Mouse (Mus musculus) neural tube, embryonic 15.5 days (tissue): ENCODE measurements around the gene Sirt7. TPM values are rescaled to one million over a fixed set of nuclear protein-coding genes. Genes with fewer than 3 reads are reported as not detected.

ENCODE experiments used
- ATAC-seq: fragments of 200-750 bp; cut with Nextera tagmentation; 2 replicates; pipeline ENCODE4 v1.8.0; 2017; ENCODE audit warnings: mild to moderate bottlenecking, moderate TSS enrichment, moderate library complexity; ENCODE audit not compliant: low FRiP score
- H3K27ac ChIP-seq: fragments of 300-500 bp; sonication (generic); replicated peaks from 2 replicates; pipeline ENCODE4 v1.5.1; 2015; ENCODE audit warnings: mild to moderate bottlenecking, inconsistent platforms
- H3K27me3 ChIP-seq: fragments of 300-500 bp; sonication (generic); replicated peaks from 2 replicates; pipeline ENCODE4 v1.6.1; 2015; ENCODE audit warnings: inconsistent platforms
- H3K36me3 ChIP-seq: fragments of 300-500 bp; sonication (generic); 2 replicates; pipeline ENCODE4 v1.6.1; 2015; ENCODE audit warnings: inconsistent platforms
- H3K4me1 ChIP-seq: fragments of 300-500 bp; sonication (generic); 2 replicates; pipeline ENCODE4 v1.6.1; 2015; ENCODE audit warnings: inconsistent platforms
- H3K4me2 ChIP-seq: fragments of 300-500 bp; sonication (generic); 2 replicates; pipeline ENCODE4 v1.6.1; 2015; ENCODE audit warnings: inconsistent platforms, mild to moderate bottlenecking, moderate library complexity
- H3K4me3 ChIP-seq: fragments of 300-500 bp; sonication (generic); replicated peaks from 2 replicates; pipeline ENCODE4 v1.5.1; 2015; ENCODE audit warnings: mild to moderate bottlenecking, inconsistent platforms
- H3K9ac ChIP-seq: fragments of 300-500 bp; sonication (generic); replicated peaks from 2 replicates; pipeline ENCODE4 v1.6.1; 2015; ENCODE audit warnings: mild to moderate bottlenecking, inconsistent platforms
- H3K9me3 ChIP-seq: fragments of 300-500 bp; sonication (generic); replicated peaks from 2 replicates; pipeline ENCODE4 v1.6.1; 2016; ENCODE audit warnings: inconsistent platforms
- WGBS: fragments of 180-500 bp; shearing (Covaris S2); methylation state at CpG from one replicate; pipeline ENCODE4 v1.1.7; 2015; ENCODE audit warnings: mixed read lengths; 5-methylcytosine and 5-hydroxymethylcytosine counted together
- polyA plus RNA-seq: library from polyadenylated mRNA; unstranded; fragments of >200 nt; fragmentation: Nextera tagmentation; extraction: Ambion mirVana; gene quantifications from 2 replicates; pipeline ENCODE4 v1.2.1, GENCODE M21; 2015

Gene Sirt7
- polyA plus RNA-seq, 1 experiment from 2014 or later, result 43.2 TPM

DNA sequence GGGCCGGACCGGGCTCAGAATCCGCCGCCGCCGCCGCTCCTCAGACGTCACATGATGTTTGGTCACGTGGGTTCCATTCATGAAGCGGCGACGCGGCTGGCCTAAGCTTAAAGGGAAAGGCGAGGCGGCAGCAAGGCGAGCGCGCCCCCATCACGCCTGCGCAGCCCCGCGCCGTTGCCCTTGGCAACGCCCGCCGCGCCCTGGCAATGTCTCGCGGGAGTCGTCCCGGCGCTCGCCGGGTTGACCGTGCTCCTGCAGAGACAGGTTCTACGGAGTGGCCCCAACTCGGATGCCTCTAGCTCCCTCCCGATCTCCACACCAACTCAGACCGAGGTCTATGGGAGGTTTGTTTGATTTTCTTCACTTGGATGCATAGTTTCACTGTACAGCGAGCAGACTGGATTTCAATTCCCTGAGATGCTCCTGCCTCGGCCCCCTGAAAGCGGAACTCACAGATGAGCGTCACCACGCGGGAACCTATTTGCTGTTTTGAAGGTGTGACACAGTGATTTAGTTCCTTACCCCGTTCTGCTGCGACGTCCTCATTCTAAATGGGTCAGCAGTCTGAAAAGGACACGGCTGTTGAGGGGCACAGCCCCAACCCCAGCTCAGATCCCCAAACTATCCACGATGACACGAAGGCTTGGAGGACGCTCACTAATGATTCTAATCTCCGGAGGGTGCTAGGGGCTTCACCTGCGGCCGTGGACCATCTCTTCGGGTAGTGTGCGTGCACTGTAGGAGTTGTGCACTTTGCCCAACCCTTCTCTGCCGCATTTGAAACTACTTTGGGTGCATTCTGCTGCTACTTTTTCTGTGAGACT lies 8.7 kb upstream of the Sirt7 start, which contains the start of gene Mafg:
Gene Mafg, minus strand, starts transcription at position 81 of the 824 bp plus-strand sequence.
- H3K27ac ChIP-seq, result peak within 1 kb of the TSS; percentile 88
- peak within 1 kb of the TSS; percentile 87 for H3K9ac ChIP-seq
- peak; percentile 90 for ATAC-seq
- H3K4me1 ChIP-seq, result peaks cover 46% of the 10 kb centered on the region
- H3K9me3 ChIP-seq, result no peaks in the 10 kb centered on the region
- peak within 1 kb of the TSS; percentile 96 for H3K4me3 ChIP-seq
- H3K36me3 ChIP-seq, result peaks cover 7% of the 10 kb centered on the region
- WGBS, result 11% methylated on average over 58 of the region's 58 CpGs
- H3K27me3 ChIP-seq, result no peaks in the 10 kb centered on the region
- peak within 1 kb of the TSS; percentile 85 for H3K4me2 ChIP-seq

- Histone ChIP-seq H3K4me3 (peak overlapping the region; percentile 96), H3K4me2 (peak overlapping the region; percentile 85), H3K4me1 (peaks cover 46% of the 10 kb centered on the region), H3K36me3 (peaks cover 9% of the 10 kb centered on the region), H3K9me3 (no peaks in the 10 kb centered on the region), H3K27me3 (no peaks in the 10 kb centered on the region), H3K9ac (peak overlapping the region; percentile 87), H3K27ac (peak overlapping the region; percentile 88)
- under 1% methylated on average over 91 of the region's 116 CpGs for WGBS
- peak; percentile 85 for ATAC-seq
Measured at GRCm38 (mm10) chr11:120632559-120633519, 7.8 kb upstream of the Sirt7 start.

DNA sequence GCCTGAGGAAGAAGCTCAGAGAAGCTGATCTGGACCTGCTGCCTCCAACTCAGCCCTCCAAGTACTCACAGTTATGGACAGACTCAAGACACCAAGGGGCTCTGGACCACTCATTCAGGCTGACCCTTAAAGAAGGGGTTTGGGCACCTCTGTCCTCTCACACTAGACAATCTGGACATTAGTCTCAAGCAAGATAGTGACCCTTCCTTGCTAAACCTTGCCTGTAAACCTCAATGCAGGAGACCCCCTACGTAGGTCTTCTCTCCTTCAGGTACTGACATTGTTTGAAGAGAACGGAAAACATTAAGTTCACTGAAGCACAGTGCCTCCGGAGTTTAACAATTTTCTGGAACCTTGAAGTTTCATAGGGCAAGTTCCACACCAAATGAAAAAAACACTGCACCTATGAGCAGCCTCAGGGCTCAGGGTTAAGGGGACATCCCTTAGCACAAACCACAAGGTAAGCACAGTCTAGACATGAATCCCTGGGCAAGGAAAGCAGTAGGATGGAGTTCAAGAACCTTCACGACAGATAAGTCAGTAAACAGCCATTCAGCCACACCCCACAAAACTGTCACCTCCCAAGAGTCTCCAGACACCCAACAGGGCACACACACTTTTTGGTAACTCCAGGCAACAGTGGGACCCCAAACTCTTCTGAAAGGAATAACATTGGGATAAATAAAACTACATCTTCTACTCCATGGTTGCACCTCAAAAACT lies 6.8 kb upstream of the Sirt7 start:
- H3K9me3 ChIP-seq, result no peaks in the 10 kb centered on the region
- 70% methylated on average over 4 of the region's 4 CpGs for WGBS
- H3K4me3 ChIP-seq, result peak overlapping the region; percentile 96
- no peaks in the 10 kb centered on the region for H3K27me3 ChIP-seq
- peak overlapping the region; percentile 88; the same call in 1 of the 2 replicates for H3K27ac ChIP-seq
- peak overlapping the region; percentile 87 for H3K9ac ChIP-seq
- peaks cover 46% of the 10 kb centered on the region for H3K4me1 ChIP-seq
- no peak for ATAC-seq
- peak overlapping the region; percentile 85 for H3K4me2 ChIP-seq
- H3K36me3 ChIP-seq, result peaks cover 17% of the 10 kb centered on the region

- H3K9me3 ChIP-seq, result no peaks in the 10 kb centered on the region
- H3K9ac ChIP-seq, result peak overlapping the region; percentile 87; the same call in 1 of the 2 replicates
- no peaks in the 10 kb centered on the region for H3K27me3 ChIP-seq
- H3K4me1 ChIP-seq, result peaks cover 50% of the 10 kb centered on the region
- 44% methylated on average over 7 of the region's 7 CpGs for WGBS
- H3K36me3 ChIP-seq, result peaks cover 18% of the 10 kb centered on the region
- H3K27ac ChIP-seq, result peak overlapping the region; percentile 6; the same call in 1 of the 2 replicates
- no peak for ATAC-seq
- H3K4me3 ChIP-seq, result peak overlapping the region; percentile 96
- H3K4me2 ChIP-seq, result peak overlapping the region; percentile 85
Measured at GRCm38 (mm10) chr11:120630881-120631725, 6.1 kb upstream of the Sirt7 start.

DNA sequence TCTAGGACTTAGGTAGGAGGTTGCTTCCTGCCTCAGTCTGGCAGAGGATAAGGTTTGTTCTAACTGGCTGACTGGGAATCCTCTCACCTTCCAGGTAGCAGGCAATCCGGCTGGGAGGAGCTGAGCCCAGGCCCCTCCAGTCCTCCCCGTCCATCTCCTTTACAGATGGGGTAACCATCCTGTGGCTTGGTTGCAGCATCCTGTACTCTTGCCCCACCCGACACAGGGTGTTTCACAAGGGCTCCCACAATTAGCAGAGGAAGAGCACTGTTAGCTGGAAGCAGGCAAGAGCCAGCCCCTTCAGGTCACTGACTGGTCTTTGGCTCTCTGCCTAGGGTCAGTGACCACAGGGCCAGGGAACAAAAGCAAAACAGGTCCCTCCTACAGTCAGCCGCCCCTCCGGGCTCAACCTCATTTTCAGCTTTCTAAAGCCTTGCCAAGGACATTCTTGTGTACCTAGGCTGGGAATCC lies 5.4 kb upstream of the Sirt7 start:
- Histone ChIP-seq H3K36me3 (peaks cover 18% of the 10 kb centered on the region), H3K4me3 (0 out of 2 replicates have a peak overlapping the region, but pooled peaks have one; percentile 1)

GRCm38 (mm10) chr11:120629911-120630310 lies 4.9 kb upstream of the Sirt7 start:
- H3K27me3 ChIP-seq, result no peaks in the 10 kb centered on the region
- H3K4me2 ChIP-seq, result peak overlapping the region; percentile 85
- no peaks in the 10 kb centered on the region for H3K9me3 ChIP-seq
- 0 out of 2 replicates have a peak overlapping the region, but pooled peaks have one; percentile 2 for H3K27ac ChIP-seq
- no peak overlapping the region for H3K9ac ChIP-seq
- peaks cover 18% of the 10 kb centered on the region for H3K36me3 ChIP-seq
- no peak for ATAC-seq
- 54% methylated on average over 7 of the region's 7 CpGs for WGBS
- peaks cover 61% of the 10 kb centered on the region for H3K4me1 ChIP-seq
- no peak overlapping the region for H3K4me3 ChIP-seq

More for the DNA sequence above, 5.4 kb upstream of the Sirt7 start:
- no peaks in the 10 kb centered on the region for H3K9me3 ChIP-seq
- H3K27me3 ChIP-seq, result no peaks in the 10 kb centered on the region
- H3K9ac ChIP-seq, result no peak overlapping the region
- no peak for ATAC-seq
- 0 out of 2 replicates have a peak overlapping the region, but pooled peaks have one; percentile 2 for H3K27ac ChIP-seq
- H3K4me2 ChIP-seq, result peak overlapping the region; percentile 85
- peaks cover 56% of the 10 kb centered on the region for H3K4me1 ChIP-seq
- 56% methylated on average over 5 of the region's 5 CpGs for WGBS

- Histone ChIP-seq H3K4me3 (no peak overlapping the region), H3K9ac (no peak overlapping the region), H3K27ac (no peak overlapping the region), H3K4me1 (peaks cover 60% of the 10 kb centered on the region), H3K4me2 (peak overlapping the region; percentile 11), H3K36me3 (peaks cover 18% of the 10 kb centered on the region), H3K9me3 (no peaks in the 10 kb centered on the region), H3K27me3 (no peaks in the 10 kb centered on the region)
- no peak for ATAC-seq
- WGBS, result 74% methylated on average over 23 of the region's 23 CpGs
Measured at GRCm38 (mm10) chr11:120629341-120629730, 4.3 kb upstream of the Sirt7 start.

DNA sequence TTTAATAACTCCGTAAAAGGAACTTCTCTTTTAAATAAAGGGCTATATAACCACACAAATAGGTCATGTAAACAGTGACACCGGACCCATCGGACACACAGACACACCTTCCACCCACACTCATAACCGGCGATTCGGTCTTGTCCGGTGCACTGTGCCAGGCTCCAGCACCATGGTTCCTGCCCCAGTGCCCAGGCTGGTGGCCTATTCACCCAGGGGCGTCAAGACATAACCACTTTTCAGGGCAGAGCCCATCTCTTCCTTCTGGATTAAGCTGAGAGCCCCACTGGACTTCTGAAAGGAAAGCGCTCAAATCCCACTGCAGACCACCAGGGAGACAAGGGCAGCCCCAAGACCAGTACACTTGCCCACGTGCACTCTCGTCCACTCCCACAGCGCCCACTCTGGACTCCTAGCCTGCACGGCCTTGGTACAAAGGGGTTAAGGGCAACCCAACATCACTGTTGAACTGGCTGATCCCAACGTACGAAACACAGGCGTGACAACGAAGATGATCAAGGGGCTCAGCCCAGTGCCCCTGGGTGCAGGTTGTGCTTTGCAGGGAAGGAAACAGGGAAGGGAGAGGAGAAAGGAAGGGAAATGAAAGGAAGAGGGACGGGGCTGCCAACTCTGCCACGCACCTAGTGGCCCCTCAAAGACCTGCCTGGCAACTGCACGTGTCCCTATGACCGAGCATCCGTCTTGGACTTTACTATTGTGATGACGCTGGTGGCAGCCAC lies 3.7 kb upstream of the Sirt7 start:
- no peak overlapping the region for H3K27ac ChIP-seq
- H3K9ac ChIP-seq, result no peak overlapping the region
- no peaks in the 10 kb centered on the region for H3K27me3 ChIP-seq
- H3K4me3 ChIP-seq, result no peak overlapping the region
- WGBS, result 96% methylated on average over 23 of the region's 23 CpGs
- ATAC-seq, result no peak
- peaks cover 61% of the 10 kb centered on the region for H3K4me1 ChIP-seq
- H3K9me3 ChIP-seq, result no peaks in the 10 kb centered on the region
- peaks cover 18% of the 10 kb centered on the region for H3K36me3 ChIP-seq
- peak overlapping the region; percentile 11; the same call in 1 of the 2 replicates for H3K4me2 ChIP-seq

GRCm38 (mm10) chr11:120627468-120628300 lies 2.6 kb upstream of the Sirt7 start:
- no peak for ATAC-seq
- H3K4me2 ChIP-seq, result no peak overlapping the region
- H3K9me3 ChIP-seq, result no peaks in the 10 kb centered on the region
- 79% methylated on average over 22 of the region's 22 CpGs for WGBS
- H3K27me3 ChIP-seq, result no peaks in the 10 kb centered on the region
- no peak overlapping the region for H3K4me3 ChIP-seq
- no peak overlapping the region for H3K9ac ChIP-seq
- no peak overlapping the region for H3K27ac ChIP-seq
- H3K36me3 ChIP-seq, result peaks cover 24% of the 10 kb centered on the region
- H3K4me1 ChIP-seq, result peaks cover 64% of the 10 kb centered on the region
